Mouse (Mus musculus) liver, postnatal 0 days (tissue): Measurements from ENCODE around the gene Noa1.

Experiments used
- CTCF ChIP-seq: sonication (generic); IDR thresholded peaks from 2 replicates; pipeline ENCODE4 v1.5.1; 2016; ENCODE audit warnings: antibody characterized with exemption, low read depth
- EP300 ChIP-seq: IDR thresholded peaks from 2 replicates; pipeline ENCODE4 v1.6.1; 2016; ENCODE audit warnings: antibody characterized with exemption, low read depth, mild to moderate bottlenecking

GRCm38 (mm10) chr5:77282242-77282641, 27.6 kb downstream of the Noa1 start:
- TF ChIP-seq EP300, result no peak
- TF ChIP-seq CTCF, result no peak
